Mouse (Mus musculus): ENCODE results near the gene Pax5. TPM values are rescaled to one million over a fixed set of nuclear protein-coding genes. Genes with fewer than 3 reads are reported as not detected.

Pax5 gene
- polyA plus RNA-seq, 1 experiment from 2014 or later, result 0.19 TPM

- 73% methylated on average over 5 of the region's 5 CpGs for WGBS
- H3K27me3 ChIP-seq, result no peaks in the 10 kb centered on the region
- no peak for ATAC-seq (ENCODE audit: insufficient number of reproducible peaks, insufficient read depth, low FRiP score, low TSS enrichment)
Observed at GRCm38 (mm10) chr4:44533286-44533685, 177.0 kb downstream of the Pax5 start.

DNA sequence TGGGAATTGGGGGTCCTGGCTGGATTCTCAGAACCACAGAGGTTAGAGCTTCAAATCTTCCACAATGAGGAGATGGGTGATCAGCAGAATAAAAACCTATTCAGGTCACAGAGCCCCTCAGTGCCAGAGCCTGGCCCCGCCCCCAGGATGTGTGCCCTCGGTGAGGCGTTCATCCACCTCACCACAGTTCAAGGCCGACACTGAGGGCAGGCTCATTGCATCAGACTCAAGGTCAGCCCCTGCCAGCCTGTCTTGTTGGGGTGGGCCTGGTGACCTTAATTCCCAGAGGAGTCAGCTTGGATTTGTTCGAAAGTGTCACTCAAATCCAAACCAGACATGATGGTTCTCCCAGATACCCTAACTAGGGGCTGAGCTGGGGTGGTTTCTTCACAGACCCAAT, 177.6 kb downstream of the Pax5 start:
- Histone ChIP-seq H3K9ac (no peak overlapping the region), H3K27me3 (no peaks in the 10 kb centered on the region), H3K4me3 (no peak overlapping the region), H3K4me2 (replicated peaks) (no peak overlapping the region), H3K36me3 (no peaks in the 10 kb centered on the region), H3K9me3 (no peaks in the 10 kb centered on the region), H3K27ac (no peak overlapping the region), H3K4me1 (0 out of 2 replicates have a peak, but pooled peaks cover 5% of the 10 kb centered on the region)
- 54% methylated on average over 5 of the region's 5 CpGs for WGBS
- no peak for ATAC-seq (ENCODE audit: insufficient number of reproducible peaks, insufficient read depth, low FRiP score, low TSS enrichment)

More at GRCm38 (mm10) chr4:44533286-44533685, 177.0 kb downstream of the Pax5 start:
- H3K36me3 ChIP-seq, result no peaks in the 10 kb centered on the region
- no peak overlapping the region for H3K9ac ChIP-seq
- H3K27ac ChIP-seq, result no peak overlapping the region
- no peak overlapping the region for H3K4me3 ChIP-seq
- no peak overlapping the region for H3K4me2 ChIP-seq (replicated peaks)
- no peaks in the 10 kb centered on the region for H3K9me3 ChIP-seq
- 0 out of 2 replicates have a peak, but pooled peaks cover 5% of the 10 kb centered on the region for H3K4me1 ChIP-seq

DNA sequence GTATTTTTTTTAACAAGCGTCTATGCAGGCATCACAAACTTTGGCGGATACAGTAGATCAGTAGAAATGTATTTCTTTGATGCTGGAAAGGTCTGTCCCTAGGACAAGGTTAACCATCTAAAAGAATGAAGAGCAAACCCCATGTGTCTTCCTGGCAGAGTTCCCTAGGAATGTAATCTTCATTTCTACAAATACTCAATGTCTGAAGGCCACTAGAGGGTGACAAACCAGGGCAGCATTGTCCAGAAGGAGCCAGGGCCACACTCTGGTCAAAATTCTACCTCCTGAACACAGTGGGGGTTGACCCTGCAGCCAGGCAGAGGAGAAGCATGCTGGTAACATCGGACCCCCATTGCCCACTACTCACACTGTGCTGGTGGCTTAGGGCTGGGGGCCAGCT, 185.0 kb downstream of the Pax5 start:
- Histone ChIP-seq H3K9me3 (no peaks in the 10 kb centered on the region), H3K36me3 (no peaks in the 10 kb centered on the region), H3K4me3 (no peak overlapping the region), H3K27ac (no peak overlapping the region), H3K4me2 (replicated peaks) (no peak overlapping the region), H3K27me3 (0 out of 2 replicates have a peak, but pooled peaks cover 3% of the 10 kb centered on the region), H3K9ac (no peak overlapping the region), H3K4me1 (no peaks in the 10 kb centered on the region)
- ATAC-seq (ENCODE audit: insufficient number of reproducible peaks, insufficient read depth, low FRiP score, low TSS enrichment), result no peak
- WGBS, result 70% methylated on average over 3 of the region's 3 CpGs

GRCm38 (mm10) chr4:44518923-44519322, 191.4 kb downstream of the Pax5 start:
- Histone ChIP-seq H3K9me3 (no peaks in the 10 kb centered on the region), H3K9ac (no peak overlapping the region), H3K4me2 (replicated peaks) (no peak overlapping the region), H3K36me3 (no peaks in the 10 kb centered on the region), H3K4me3 (no peak overlapping the region), H3K27me3 (no peaks in the 10 kb centered on the region), H3K27ac (no peak overlapping the region), H3K4me1 (peaks cover 6% of the 10 kb centered on the region; the same call in 1 of the 2 replicates)
- no peak for ATAC-seq (ENCODE audit: insufficient number of reproducible peaks, insufficient read depth, low FRiP score, low TSS enrichment)
- WGBS, result 47% methylated on average over 11 of the region's 11 CpGs

- 78% methylated on average over 4 of the region's 4 CpGs for WGBS
- ATAC-seq (ENCODE audit: insufficient number of reproducible peaks, insufficient read depth, low FRiP score, low TSS enrichment), result no peak
- Histone ChIP-seq H3K27ac (no peak overlapping the region), H3K9ac (no peak overlapping the region), H3K36me3 (no peaks in the 10 kb centered on the region), H3K4me2 (replicated peaks) (no peak overlapping the region), H3K9me3 (no peaks in the 10 kb centered on the region), H3K4me3 (no peak overlapping the region), H3K4me1 (peaks cover 6% of the 10 kb centered on the region; the same call in 1 of the 2 replicates), H3K27me3 (peaks cover 9% of the 10 kb centered on the region)
Observed at GRCm38 (mm10) chr4:44513981-44514380, 196.3 kb downstream of the Pax5 start.

- no peak for ATAC-seq (ENCODE audit: insufficient number of reproducible peaks, insufficient read depth, low FRiP score, low TSS enrichment)
- H3K9ac ChIP-seq, result no peak overlapping the region
- no peak overlapping the region for H3K4me2 ChIP-seq (replicated peaks)
- no peak overlapping the region for H3K4me3 ChIP-seq
- H3K27me3 ChIP-seq, result peaks cover 16% of the 10 kb centered on the region
- no peaks in the 10 kb centered on the region for H3K9me3 ChIP-seq
- H3K4me1 ChIP-seq, result no peaks in the 10 kb centered on the region
- no peaks in the 10 kb centered on the region for H3K36me3 ChIP-seq
- WGBS, result 8% methylated on average over 7 of the region's 7 CpGs
- H3K27ac ChIP-seq, result no peak overlapping the region
Observed at GRCm38 (mm10) chr4:44511682-44512081, 198.6 kb downstream of the Pax5 start.

DNA sequence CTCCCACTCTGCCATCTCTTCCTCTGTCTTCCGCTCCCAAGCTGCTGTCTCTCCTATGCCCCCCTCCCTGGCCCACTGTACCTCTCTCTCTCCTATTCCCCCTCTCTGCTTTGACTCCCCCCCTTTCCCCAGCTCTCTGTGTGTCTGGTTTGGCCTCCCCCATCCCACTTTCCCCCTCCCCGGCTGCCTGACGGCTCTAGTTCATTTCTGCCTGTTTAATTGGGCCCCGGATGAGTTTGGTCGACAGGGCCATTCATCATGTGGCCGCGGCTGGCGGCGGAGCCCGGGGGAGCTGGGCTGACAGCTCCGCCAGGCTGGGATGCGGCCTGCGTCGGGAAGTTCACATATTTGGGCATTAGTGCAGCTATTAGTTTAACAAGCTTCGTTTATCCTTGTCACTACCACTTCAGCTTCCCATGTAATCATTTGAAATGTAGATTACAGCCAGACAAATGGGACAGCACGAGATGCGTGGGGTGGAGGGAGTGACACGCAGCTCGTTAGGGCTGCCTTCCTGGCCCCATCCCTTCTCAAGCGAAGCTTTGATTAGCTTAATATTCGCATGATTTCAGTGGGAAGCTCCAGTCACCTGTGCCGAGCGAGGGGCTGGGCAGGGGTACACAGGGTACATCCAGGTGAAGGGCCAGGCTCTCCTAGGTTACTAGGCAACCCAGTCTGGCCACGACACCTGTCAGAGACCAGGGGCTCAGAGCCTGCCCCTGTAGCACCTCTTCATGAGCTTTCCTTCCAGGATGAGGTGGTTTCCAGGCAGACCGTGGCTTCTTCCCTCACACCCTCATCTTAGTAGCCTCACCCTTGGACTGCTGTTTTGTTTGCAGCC, 201.7 kb downstream of the Pax5 start:
- Histone ChIP-seq H3K4me2 (replicated peaks) (no peak overlapping the region), H3K27me3 (peaks cover 16% of the 10 kb centered on the region), H3K36me3 (no peaks in the 10 kb centered on the region), H3K4me3 (no peak overlapping the region), H3K9ac (no peak overlapping the region), H3K27ac (no peak overlapping the region), H3K4me1 (no peaks in the 10 kb centered on the region), H3K9me3 (no peaks in the 10 kb centered on the region)
- no peak for ATAC-seq (ENCODE audit: insufficient number of reproducible peaks, insufficient read depth, low FRiP score, low TSS enrichment)
- 36% methylated on average over 25 of the region's 25 CpGs for WGBS

- H3K4me3 ChIP-seq, result no peak overlapping the region
- 40% methylated on average over 14 of the region's 14 CpGs for WGBS
- H3K4me2 ChIP-seq (replicated peaks), result no peak overlapping the region
- no peak overlapping the region for H3K9ac ChIP-seq
- no peaks in the 10 kb centered on the region for H3K4me1 ChIP-seq
- no peak for ATAC-seq (ENCODE audit: insufficient number of reproducible peaks, insufficient read depth, low FRiP score, low TSS enrichment)
- no peak overlapping the region for H3K27ac ChIP-seq
- peaks cover 16% of the 10 kb centered on the region for H3K27me3 ChIP-seq
- no peaks in the 10 kb centered on the region for H3K36me3 ChIP-seq
- no peaks in the 10 kb centered on the region for H3K9me3 ChIP-seq
Observed at GRCm38 (mm10) chr4:44507861-44508260, 202.4 kb downstream of the Pax5 start.

GRCm38 (mm10) chr4:44504998-44505397, 205.3 kb downstream of the Pax5 start:
- WGBS, result 74% methylated on average over 7 of the region's 7 CpGs
- Histone ChIP-seq H3K4me3 (no peak overlapping the region), H3K4me2 (replicated peaks) (no peak overlapping the region), H3K27me3 (peaks cover 15% of the 10 kb centered on the region), H3K27ac (no peak overlapping the region), H3K4me1 (0 out of 2 replicates have a peak, but pooled peaks cover 9% of the 10 kb centered on the region), H3K9ac (no peak overlapping the region), H3K36me3 (no peaks in the 10 kb centered on the region), H3K9me3 (no peaks in the 10 kb centered on the region)
- ATAC-seq (ENCODE audit: insufficient number of reproducible peaks, insufficient read depth, low FRiP score, low TSS enrichment), result no peak

- 40% methylated on average over 9 of the region's 9 CpGs for WGBS
- Histone ChIP-seq H3K4me3 (no peak overlapping the region), H3K4me2 (replicated peaks) (no peak overlapping the region), H3K9ac (no peak overlapping the region), H3K9me3 (no peaks in the 10 kb centered on the region), H3K27ac (no peak overlapping the region), H3K36me3 (no peaks in the 10 kb centered on the region), H3K4me1 (0 out of 2 replicates have a peak, but pooled peaks cover 9% of the 10 kb centered on the region), H3K27me3 (no peaks in the 10 kb centered on the region)
- no peak for ATAC-seq (ENCODE audit: insufficient number of reproducible peaks, insufficient read depth, low FRiP score, low TSS enrichment)
Observed at GRCm38 (mm10) chr4:44502196-44502867, 208.0 kb downstream of the Pax5 start.

GRCm38 (mm10) chr4:44498156-44498555, 212.1 kb downstream of the Pax5 start:
- Histone ChIP-seq H3K4me2 (replicated peaks) (no peak overlapping the region), H3K4me3 (no peak overlapping the region), H3K4me1 (0 out of 2 replicates have a peak, but pooled peaks cover 9% of the 10 kb centered on the region), H3K9me3 (no peaks in the 10 kb centered on the region), H3K36me3 (no peaks in the 10 kb centered on the region), H3K27ac (no peak overlapping the region), H3K27me3 (no peaks in the 10 kb centered on the region), H3K9ac (no peak overlapping the region)
- 78% methylated on average over 5 of the region's 5 CpGs for WGBS
- no peak for ATAC-seq (ENCODE audit: insufficient number of reproducible peaks, insufficient read depth, low FRiP score, low TSS enrichment)

GRCm38 (mm10) chr4:44495836-44496235, 214.5 kb downstream of the Pax5 start:
- H3K9ac ChIP-seq, result no peak overlapping the region
- ATAC-seq (ENCODE audit: insufficient number of reproducible peaks, insufficient read depth, low FRiP score, low TSS enrichment), result no peak
- no peaks in the 10 kb centered on the region for H3K4me1 ChIP-seq
- no peaks in the 10 kb centered on the region for H3K36me3 ChIP-seq
- H3K27ac ChIP-seq, result no peak overlapping the region
- no peak overlapping the region for H3K4me2 ChIP-seq (replicated peaks)
- H3K9me3 ChIP-seq, result no peaks in the 10 kb centered on the region
- 85% methylated on average over 2 of the region's 2 CpGs for WGBS
- H3K4me3 ChIP-seq, result no peak overlapping the region
- no peaks in the 10 kb centered on the region for H3K27me3 ChIP-seq

All from embryonic facial prominence, embryonic 12.5 days (tissue).